Mouse (Mus musculus): ENCODE data around the gene Olfr76. TPM values are rescaled to one million over a fixed set of nuclear protein-coding genes. Genes with fewer than 3 reads are reported as not detected.

The Olfr76 gene
- not detected for total RNA-seq (2023)

GRCm38 (mm10) chr19:12123103-12123502, at the start of gene Olfr76:
Gene Olfr76, minus strand, starts transcription at chr19:12123203.

GRCm38 (mm10) chr19:12170062-12170599, 47.1 kb upstream of the Olfr76 start, which contains the start of gene Olfr1555-ps1:
Gene Olfr1555-ps1, minus strand, starts transcription at chr19:12170112.

DNA sequence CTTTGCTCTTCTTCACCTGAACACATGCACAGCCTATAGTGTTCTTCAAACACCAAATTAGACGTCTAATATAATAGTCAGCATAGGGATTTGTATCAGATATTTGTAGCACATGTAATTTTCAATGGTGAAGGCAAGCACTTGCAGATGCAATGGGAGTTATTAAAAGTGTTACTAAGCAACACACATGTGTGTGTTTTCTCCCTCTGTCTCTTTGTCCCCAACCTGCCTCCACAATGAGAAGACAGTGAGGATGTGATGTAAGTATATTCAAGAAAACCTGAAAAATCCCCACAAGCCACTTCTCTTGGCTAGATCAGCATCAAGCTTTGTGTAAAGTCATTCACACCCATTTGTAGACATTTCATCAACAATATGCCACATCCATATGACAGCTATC, 7.2 kb downstream of the Olfr76 start, which contains the start of gene Olfr1428:
Gene Olfr1428 (minus strand): TSS at position 101 of the 400 bp plus-strand sequence.

GRCm38 (mm10) chr19:12103234-12103633, 19.8 kb downstream of the Olfr76 start, which contains the start of gene Olfr1427:
Gene Olfr1427, minus strand, starts transcription at chr19:12103334.

DNA sequence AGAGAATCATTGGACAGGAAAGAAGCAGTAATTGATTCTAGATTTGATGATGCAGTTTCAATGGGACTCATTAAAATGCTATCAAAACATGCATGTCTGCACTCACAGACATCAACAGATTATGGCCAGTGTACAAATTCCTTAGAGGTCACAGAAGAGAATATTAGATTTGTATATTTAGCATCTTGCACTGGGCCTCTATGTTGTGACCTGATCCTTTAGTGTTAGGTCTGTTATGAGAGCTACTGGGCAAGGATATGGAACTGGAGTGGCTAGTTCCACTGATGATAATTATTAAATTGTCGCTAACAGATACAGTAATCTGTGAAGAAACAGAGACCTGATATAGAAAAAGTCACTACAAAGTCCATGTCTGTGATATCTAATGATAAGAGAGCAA, 31.1 kb downstream of the Olfr76 start, which contains the start of gene Olfr1426:
Gene Olfr1426 (minus strand): TSS at position 101 of the 400 bp plus-strand sequence.

GRCm38 (mm10) chr19:12077631-12078030, 45.4 kb downstream of the Olfr76 start, which contains the start of gene Olfr1425:
Gene Olfr1425, minus strand, starts transcription at chr19:12077731.

Other genes with a start within 250 kb of the Olfr76 start
- gene Olfr1419, start 248.1 kb downstream of the Olfr76 start, total RNA-seq (2023), result not detected
- gene Olfr1420, start 236.6 kb downstream of the Olfr76 start, total RNA-seq (2023), result not detected
- 47.1 TPM for gene Patl1, start 210.8 kb downstream of the Olfr76 start, total RNA-seq (2023)
- gene Osbp, start 157.3 kb downstream of the Olfr76 start, total RNA-seq (2023), result 40.1 TPM
- gene Olfr1423, start 81.9 kb downstream of the Olfr76 start, total RNA-seq (2023), result not detected
- gene Olfr1424, start 60.5 kb downstream of the Olfr76 start, total RNA-seq (2023), result not detected
- not detected for gene Olfr1425, start 45.5 kb downstream of the Olfr76 start, total RNA-seq (2023)
- gene Olfr1426, start 31.2 kb downstream of the Olfr76 start, total RNA-seq (2023), result not detected
- gene Olfr1427, start 19.9 kb downstream of the Olfr76 start, total RNA-seq (2023), result not detected
- gene Olfr1428, start 7.3 kb downstream of the Olfr76 start, total RNA-seq (2023), result not detected
- not detected for gene Olfr1555-ps1, start 46.9 kb upstream of the Olfr76 start, total RNA-seq (2023)
- gene Olfr1431, start 77.4 kb upstream of the Olfr76 start, total RNA-seq (2023), result not detected
- gene Olfr1432, start 109.4 kb upstream of the Olfr76 start, total RNA-seq (2023), result not detected
- gene Olfr262, start 118.5 kb upstream of the Olfr76 start, total RNA-seq (2023), result not detected
- not detected for gene Olfr235, start 137.8 kb upstream of the Olfr76 start, total RNA-seq (2023)
- not detected for gene Olfr1434, start 156.7 kb upstream of the Olfr76 start, total RNA-seq (2023)
- gene Olfr1436, start 175.9 kb upstream of the Olfr76 start, total RNA-seq (2023), result not detected
- not detected for gene Olfr1437, start 201.9 kb upstream of the Olfr76 start, total RNA-seq (2023)
- gene Olfr1438-ps1, start 212.7 kb upstream of the Olfr76 start, total RNA-seq (2023), result not detected

Measured in CD8-positive naive resting alpha-beta T cell, adult 57 days (primary cell).